Mouse (Mus musculus): ENCODE results near the gene Cntnap2. TPM values are rescaled to one million over a fixed set of nuclear protein-coding genes. Genes with fewer than 3 reads are reported as not detected.
"Not testable (repeated sequence)": the region's sequence is repeated elsewhere in the genome, so short reads cannot be mapped to it uniquely, and the experiment has no call there.

Cntnap2 gene
- polyA plus RNA-seq, 1 experiment from 2014 or later = 70.3 TPM

GRCm38 (mm10) chr6:47050319-47051222 is 1991.4 kb downstream of the Cntnap2 start:
- H3K4me2 ChIP-seq (ENCODE audit: low read length) = no peak overlapping the region
- no peaks in the 10 kb centered on the region for H3K36me3 ChIP-seq (ENCODE audit: control insufficient read depth, insufficient read depth, low read length)
- ATAC-seq = peak; percentile 85
- H3K4me1 ChIP-seq (ENCODE audit: control insufficient read depth, insufficient read depth, low read length) = peaks cover 15% of the 10 kb centered on the region; the same call in 1 of the 2 replicates
- DNase-seq (ENCODE audit: low spot score) = peak; percentile 75
- no peaks in the 10 kb centered on the region for H3K27me3 ChIP-seq (replicated peaks; ENCODE audit: control insufficient read depth, insufficient read depth, low read length)
- H3K27ac ChIP-seq (ENCODE audit: low read depth, low read length) = peak overlapping the region; percentile 22
- no peak overlapping the region for H3K9ac ChIP-seq (ENCODE audit: low read length)
- no peaks in the 10 kb centered on the region for H3K9me3 ChIP-seq (replicated peaks; ENCODE audit: control insufficient read depth, low read length)
- H3K4me3 ChIP-seq (ENCODE audit: low read depth, low read length) = no peak overlapping the region
- 22% methylated on average over 7 of the region's 7 CpGs for WGBS

GRCm38 (mm10) chr6:47061341-47061740 is 2002.2 kb downstream of the Cntnap2 start:
- 27% methylated on average over 3 of the region's 3 CpGs for WGBS
- Histone ChIP-seq H3K9ac (ENCODE audit: low read length) (no peak overlapping the region), H3K4me1 (ENCODE audit: control insufficient read depth, insufficient read depth, low read length) (no peaks in the 10 kb centered on the region; the same call in 1 of the 2 replicates), H3K27ac (ENCODE audit: low read depth, low read length) (no peak overlapping the region), H3K9me3 (replicated peaks; ENCODE audit: control insufficient read depth, low read length) (no peaks in the 10 kb centered on the region), H3K27me3 (replicated peaks; ENCODE audit: control insufficient read depth, insufficient read depth, low read length) (no peaks in the 10 kb centered on the region), H3K4me2 (ENCODE audit: low read length) (no peak overlapping the region), H3K36me3 (ENCODE audit: control insufficient read depth, insufficient read depth, low read length) (no peaks in the 10 kb centered on the region), H3K4me3 (ENCODE audit: low read depth, low read length) (no peak overlapping the region)
- DNase-seq (ENCODE audit: low spot score) (peak; percentile 69), ATAC-seq (0 out of 2 replicates have a peak, but pooled peaks have one; percentile 37)

- H3K4me3 ChIP-seq (ENCODE audit: low read depth, low read length) = no peak overlapping the region
- H3K27ac ChIP-seq (ENCODE audit: low read depth, low read length) = no peak overlapping the region
- H3K4me1 ChIP-seq (ENCODE audit: control insufficient read depth, insufficient read depth, low read length) = no peaks in the 10 kb centered on the region
- DNase-seq (ENCODE audit: low spot score) = no peak
- no peaks in the 10 kb centered on the region for H3K36me3 ChIP-seq (ENCODE audit: control insufficient read depth, insufficient read depth, low read length)
- no peaks in the 10 kb centered on the region for H3K9me3 ChIP-seq (replicated peaks; ENCODE audit: control insufficient read depth, low read length)
- 68% methylated on average over 4 of the region's 4 CpGs for WGBS
- no peak for ATAC-seq
- H3K4me2 ChIP-seq (ENCODE audit: low read length) = no peak overlapping the region
- no peak overlapping the region for H3K9ac ChIP-seq (ENCODE audit: low read length)
- no peaks in the 10 kb centered on the region for H3K27me3 ChIP-seq (replicated peaks; ENCODE audit: control insufficient read depth, insufficient read depth, low read length)
These were observed 2030.8 kb downstream of the Cntnap2 start for GRCm38 (mm10) chr6:47089998-47090397.

GRCm38 (mm10) chr6:47104951-47105350 is 2045.8 kb downstream of the Cntnap2 start:
- no peaks in the 10 kb centered on the region for H3K36me3 ChIP-seq (ENCODE audit: control insufficient read depth, insufficient read depth, low read length)
- H3K4me1 ChIP-seq (ENCODE audit: control insufficient read depth, insufficient read depth, low read length) = no peaks in the 10 kb centered on the region
- H3K4me2 ChIP-seq (ENCODE audit: low read length) = no peak overlapping the region
- H3K27me3 ChIP-seq (replicated peaks; ENCODE audit: control insufficient read depth, insufficient read depth, low read length) = no peaks in the 10 kb centered on the region
- no peak overlapping the region for H3K27ac ChIP-seq (ENCODE audit: low read depth, low read length)
- ATAC-seq (no peak), DNase-seq (ENCODE audit: low spot score) (no peak)
- no peaks in the 10 kb centered on the region for H3K9me3 ChIP-seq (replicated peaks; ENCODE audit: control insufficient read depth, low read length)
- H3K4me3 ChIP-seq (ENCODE audit: low read depth, low read length) = no peak overlapping the region
- H3K9ac ChIP-seq (ENCODE audit: low read length) = no peak overlapping the region
- 69% methylated on average over 1 of the region's 1 CpGs for WGBS

GRCm38 (mm10) chr6:47109582-47110220 is 2050.5 kb downstream of the Cntnap2 start:
- no peak for ATAC-seq
- Histone ChIP-seq H3K4me2 (ENCODE audit: low read length) (no peak overlapping the region), H3K9ac (ENCODE audit: low read length) (no peak overlapping the region), H3K9me3 (replicated peaks; ENCODE audit: control insufficient read depth, low read length) (no peaks in the 10 kb centered on the region), H3K4me3 (ENCODE audit: low read depth, low read length) (no peak overlapping the region), H3K36me3 (ENCODE audit: control insufficient read depth, insufficient read depth, low read length) (no peaks in the 10 kb centered on the region), H3K4me1 (ENCODE audit: control insufficient read depth, insufficient read depth, low read length) (no peaks in the 10 kb centered on the region), H3K27me3 (replicated peaks; ENCODE audit: control insufficient read depth, insufficient read depth, low read length) (no peaks in the 10 kb centered on the region), H3K27ac (ENCODE audit: low read depth, low read length) (no peak overlapping the region)
- WGBS = 41% methylated on average over 6 of the region's 6 CpGs
- peak; percentile 12 for DNase-seq (ENCODE audit: low spot score)

DNA sequence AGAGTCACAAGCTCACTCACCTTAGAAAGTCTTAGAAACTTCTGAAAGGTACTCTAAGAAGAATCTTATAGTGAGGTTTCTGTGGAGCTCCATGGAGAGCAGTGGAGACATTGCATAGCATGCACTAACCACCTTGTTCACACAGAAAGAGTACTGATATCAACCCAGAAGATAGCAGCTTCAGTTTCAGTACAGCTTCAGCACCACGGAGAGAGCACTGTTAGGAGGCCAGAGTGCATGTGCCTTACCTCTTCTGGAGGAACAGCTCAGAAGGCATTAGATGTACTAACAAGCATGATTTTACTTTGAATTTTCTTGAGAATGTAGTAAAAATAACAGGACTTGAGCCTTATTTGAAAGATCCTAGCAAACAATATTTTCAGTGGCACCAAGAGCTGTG is 2074.9 kb downstream of the Cntnap2 start:
- not testable (repeated sequence) for H3K9me3 ChIP-seq (replicated peaks; ENCODE audit: control insufficient read depth, low read length); H3K9ac ChIP-seq (ENCODE audit: low read length); H3K27me3 ChIP-seq (replicated peaks; ENCODE audit: control insufficient read depth, insufficient read depth, low read length); DNase-seq (ENCODE audit: low spot score); H3K27ac ChIP-seq (ENCODE audit: low read depth, low read length); H3K4me1 ChIP-seq (ENCODE audit: control insufficient read depth, insufficient read depth, low read length); H3K36me3 ChIP-seq (ENCODE audit: control insufficient read depth, insufficient read depth, low read length); H3K4me3 ChIP-seq (ENCODE audit: low read depth, low read length); H3K4me2 ChIP-seq (ENCODE audit: low read length); ATAC-seq
- WGBS = no CpG with 5 or more reads among the region's 1 CpGs

DNA sequence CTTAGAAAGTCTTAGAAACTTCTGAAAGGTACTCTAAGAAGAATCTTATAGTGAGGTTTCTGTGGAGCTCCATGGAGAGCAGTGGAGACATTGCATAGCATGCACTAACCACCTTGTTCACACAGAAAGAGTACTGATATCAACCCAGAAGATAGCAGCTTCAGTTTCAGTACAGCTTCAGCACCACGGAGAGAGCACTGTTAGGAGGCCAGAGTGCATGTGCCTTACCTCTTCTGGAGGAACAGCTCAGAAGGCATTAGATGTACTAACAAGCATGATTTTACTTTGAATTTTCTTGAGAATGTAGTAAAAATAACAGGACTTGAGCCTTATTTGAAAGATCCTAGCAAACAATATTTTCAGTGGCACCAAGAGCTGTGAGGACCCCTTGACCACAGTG is 2093.9 kb downstream of the Cntnap2 start:
- H3K36me3 ChIP-seq (ENCODE audit: control insufficient read depth, insufficient read depth, low read length); H3K4me3 ChIP-seq (ENCODE audit: low read depth, low read length); H3K4me2 ChIP-seq (ENCODE audit: low read length); ATAC-seq; H3K27ac ChIP-seq (ENCODE audit: low read depth, low read length); H3K4me1 ChIP-seq (ENCODE audit: control insufficient read depth, insufficient read depth, low read length); H3K9me3 ChIP-seq (replicated peaks; ENCODE audit: control insufficient read depth, low read length); H3K27me3 ChIP-seq (replicated peaks; ENCODE audit: control insufficient read depth, insufficient read depth, low read length); DNase-seq (ENCODE audit: low spot score); H3K9ac ChIP-seq (ENCODE audit: low read length): not testable (repeated sequence)
- WGBS = no CpG with 5 or more reads among the region's 1 CpGs

GRCm38 (mm10) chr6:47174580-47175294 is 2115.6 kb downstream of the Cntnap2 start:
- H3K4me1 ChIP-seq (ENCODE audit: control insufficient read depth, insufficient read depth, low read length); H3K9ac ChIP-seq (ENCODE audit: low read length); ATAC-seq; H3K27me3 ChIP-seq (replicated peaks; ENCODE audit: control insufficient read depth, insufficient read depth, low read length); DNase-seq (ENCODE audit: low spot score); H3K36me3 ChIP-seq (ENCODE audit: control insufficient read depth, insufficient read depth, low read length); H3K9me3 ChIP-seq (replicated peaks; ENCODE audit: control insufficient read depth, low read length); H3K4me2 ChIP-seq (ENCODE audit: low read length); H3K4me3 ChIP-seq (ENCODE audit: low read depth, low read length); H3K27ac ChIP-seq (ENCODE audit: low read depth, low read length): not testable (repeated sequence)
- WGBS = 66% methylated on average over 8 of the region's 8 CpGs
